In the genomic region with DNA sequence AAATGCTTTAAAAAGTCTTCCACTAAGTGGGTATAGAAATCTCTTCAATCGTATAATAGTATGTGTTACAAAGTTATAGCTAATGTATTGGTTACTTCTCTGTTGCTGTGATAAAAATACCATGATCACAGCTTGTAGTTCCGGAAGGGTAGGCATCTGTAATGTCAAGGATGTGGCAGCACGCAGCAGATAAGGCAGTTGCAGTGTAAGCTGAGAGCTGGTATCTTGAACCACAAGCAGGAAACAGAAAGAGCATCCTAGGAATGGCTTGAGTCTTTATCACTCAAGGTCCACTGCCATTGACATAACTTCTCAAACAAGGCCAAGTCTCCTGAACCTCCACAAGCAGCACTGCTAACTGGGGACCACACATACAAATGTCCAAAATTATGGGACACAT, we compare ENCODE assay signal across 24 mouse cellular contexts. TPM values are rescaled to one million over a fixed set of nuclear protein-coding genes. Genes with fewer than 3 reads are reported as not detected.
"Had no signal": no experiment of that assay in that cellular context is flagged by ENCODE, and none has a peak within 500 bp of the region (broad histone marks: within the 10 kb centered on the region; RNA-seq: fewer than 3 reads in every experiment).

No protein-coding gene starts in this region.

- H3K4me1 ChIP-seq: heart, embryonic 10.5 days; heart, embryonic 12.5 days; hindbrain, embryonic 13.5 days; hindbrain, embryonic 15.5 days; kidney, embryonic 15.5 days; limb, embryonic 13.5 days; limb, embryonic 15.5 days; liver, embryonic 12.5 days had no signal

- H3K36me3 ChIP-seq: heart, embryonic 10.5 days; heart, embryonic 12.5 days; hindbrain, embryonic 13.5 days; hindbrain, embryonic 15.5 days; kidney, embryonic 15.5 days; limb, embryonic 13.5 days; limb, embryonic 15.5 days; liver, embryonic 12.5 days had no signal

- DNase-seq: gastrocnemius, postnatal 14 days; gastrocnemius, postnatal 36 days; heart, adult 18-20 months; heart, postnatal 10 days; heart, postnatal 36 days; kidney, adult 11 months; kidney, adult 2 months; kidney, adult 9 months; kidney, postnatal 14 days; kidney, postnatal 36 days; layer of hippocampus, adult 9-11 months; layer of hippocampus, postnatal 36 days; left cerebral cortex, postnatal 4 days had no signal

- H3K9me3 ChIP-seq: heart, embryonic 10.5 days; heart, embryonic 12.5 days; hindbrain, embryonic 13.5 days; hindbrain, embryonic 15.5 days; kidney, embryonic 15.5 days; limb, embryonic 13.5 days; limb, embryonic 15.5 days; liver, embryonic 12.5 days had no signal

- H3K27me3 ChIP-seq: heart, embryonic 12.5 days; hindbrain, embryonic 13.5 days; hindbrain, embryonic 15.5 days; limb, embryonic 13.5 days; limb, embryonic 15.5 days; liver, embryonic 12.5 days had no signal

- ATAC-seq: hindbrain, postnatal 0 days; intestine, embryonic 16.5 days; liver, embryonic 12.5 days had no signal

- H3K4me3 ChIP-seq: heart, embryonic 10.5 days; heart, embryonic 12.5 days; hindbrain, embryonic 13.5 days; hindbrain, embryonic 15.5 days; kidney, embryonic 15.5 days; limb, embryonic 13.5 days; limb, embryonic 15.5 days; liver, embryonic 12.5 days had no signal

RNA-seq across cellular contexts. Expression of a gene that starts 35.7 kb away (rescaled TPM):
- total RNA-seq: hematopoietic stem cell, adult 5-6 weeks had no signal
